Mouse (Mus musculus) forebrain, postnatal 0 days (tissue): ENCODE measurements around the gene Mpped1. TPM values are rescaled to one million over a fixed set of nuclear protein-coding genes. Genes with fewer than 3 reads are reported as not detected.

Source experiments
- ATAC-seq: fragments of 200-750 bp; cut with Nextera tagmentation; 2 replicates; pipeline ENCODE4 v1.8.0; 2017; ENCODE audit warnings: mild to moderate bottlenecking, moderate library complexity
- DNase-seq: peaks from one replicate; pipeline ENCODE4 v3.0.0-alpha.2; 2015
- H3K27ac ChIP-seq: fragments of 300-500 bp; sonication (generic); 2 replicates; pipeline ENCODE4 v1.5.1; 2014; ENCODE audit warnings: low read depth, mild to moderate bottlenecking, antibody characterized with exemption, low read length, moderate library complexity, mixed read lengths
- H3K27me3 ChIP-seq: fragments of 300-500 bp; sonication (generic); 2 replicates; pipeline ENCODE4 v1.6.1; 2014; ENCODE audit warnings: mild to moderate bottlenecking, low read length, mixed read lengths; ENCODE audit not compliant: insufficient read depth
- H3K36me3 ChIP-seq: fragments of 300-500 bp; sonication (generic); 2 replicates; pipeline ENCODE4 v1.6.1; 2014; ENCODE audit warnings: mild to moderate bottlenecking, moderate library complexity; ENCODE audit not compliant: insufficient read depth
- H3K4me1 ChIP-seq: fragments of 300-500 bp; sonication (generic); 2 replicates; pipeline ENCODE4 v1.6.1; 2014; ENCODE audit warnings: antibody characterized with exemption; ENCODE audit not compliant: insufficient read depth
- H3K4me2 ChIP-seq: fragments of 300-500 bp; sonication (generic); 2 replicates; pipeline ENCODE4 v1.6.1; 2014; ENCODE audit warnings: low read depth, mild to moderate bottlenecking, moderate library complexity
- H3K4me3 ChIP-seq: fragments of 300-500 bp; sonication (generic); 2 replicates; pipeline ENCODE4 v1.5.1; 2014; ENCODE audit warnings: low read depth, low read length, mixed read lengths
- H3K9ac ChIP-seq: fragments of 300-500 bp; sonication (generic); 2 replicates; pipeline ENCODE4 v1.6.1; 2014; ENCODE audit warnings: mild to moderate bottlenecking
- H3K9me3 ChIP-seq: fragments of 300-500 bp; sonication (generic); 2 replicates; pipeline ENCODE4 v1.6.1; 2016; ENCODE audit warnings: low read length
- CTCF ChIP-seq: sonication (generic); IDR thresholded peaks from 2 replicates; pipeline ENCODE4 v1.5.1; 2016; ENCODE audit warnings: antibody characterized with exemption, control low read depth, low read depth
- WGBS: fragments of 180-500 bp; shearing (Covaris S2); extraction: QIAGEN DNeasy Blood & Tissue Kit; methylation state at CpG from one replicate; pipeline ENCODE4 v1.1.7; 2014; 5-methylcytosine and 5-hydroxymethylcytosine counted together
- polyA plus RNA-seq: library from polyadenylated mRNA; unstranded; fragments of >200 nt; fragmentation: Nextera tagmentation; extraction: Ambion mirVana; gene quantifications from 2 replicates; pipeline ENCODE4 v1.2.1, GENCODE M21; 2015
- total RNA-seq: library from RNA; depleted of rRNA; stranded (reverse); fragments of >200 nt; gene quantifications from 2 replicates; pipeline ENCODE4 v1.2.3, GENCODE M21; 2014

Gene Mpped1
- total and polyA plus RNA-seq, 2 experiments from 2014 or later, result 227 to 352 TPM

- no peak for TF ChIP-seq CTCF
- Histone ChIP-seq H3K36me3 (peaks cover 18% of the 10 kb centered on the region), H3K27me3 (no peaks in the 10 kb centered on the region), H3K4me2 (no peak overlapping the region), H3K4me1 (peaks cover 31% of the 10 kb centered on the region), H3K27ac (peak overlapping the region; percentile 54; the same call in 1 of the 2 replicates), H3K4me3 (no peak overlapping the region), H3K9ac (no peak overlapping the region), H3K9me3 (no peaks in the 10 kb centered on the region)
- WGBS, result 46% methylated on average over 6 of the region's 6 CpGs
- ATAC-seq, result peak; percentile 10; the same call in 1 of the 2 replicates
- DNase-seq, result peak; percentile 29
Measured at GRCm38 (mm10) chr15:83832265-83832664, 53.0 kb downstream of the Mpped1 start.

DNA sequence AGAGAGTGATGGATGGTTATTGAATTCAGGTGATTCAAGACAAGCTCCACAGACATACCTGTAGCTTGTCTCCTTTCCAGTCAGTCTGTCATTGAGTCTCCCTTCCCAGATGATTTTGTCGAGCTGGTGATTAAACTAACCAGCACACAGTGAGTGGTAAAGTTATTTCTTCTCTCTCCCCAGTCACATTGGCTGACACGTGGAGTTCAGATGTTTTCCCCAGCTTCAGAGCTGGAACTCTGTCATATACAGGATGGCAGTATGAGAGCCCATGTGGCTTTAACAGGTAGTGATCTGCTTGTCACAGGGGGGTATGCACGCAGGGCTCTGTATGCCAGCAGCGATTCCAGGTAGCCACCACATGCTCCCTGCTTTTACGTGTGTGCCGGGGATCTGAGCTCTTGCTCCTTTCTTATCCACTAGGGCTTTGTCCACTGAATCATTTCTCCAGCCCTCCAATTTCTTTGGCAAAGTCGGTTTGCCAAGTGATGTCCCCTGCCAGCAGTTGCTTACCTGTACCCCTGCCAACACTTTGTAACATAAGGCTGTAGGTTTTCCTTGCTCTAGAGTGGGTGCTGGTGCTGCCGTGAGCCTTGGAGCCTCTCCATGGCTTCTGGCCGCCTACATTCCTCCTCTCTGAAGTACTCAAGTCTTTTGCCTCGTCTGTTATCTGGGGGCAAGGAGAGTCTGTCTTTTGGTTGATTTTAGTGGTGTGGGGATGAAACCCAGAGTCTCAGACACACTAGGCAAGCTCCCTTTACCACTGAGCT, 61.9 kb downstream of the Mpped1 start:
- DNase-seq (peak; percentile 46), ATAC-seq (no peak)
- H3K4me2 ChIP-seq, result no peak overlapping the region
- H3K27ac ChIP-seq, result peak overlapping the region; percentile 90
- no peak overlapping the region for H3K4me3 ChIP-seq
- H3K36me3 ChIP-seq, result peaks cover 17% of the 10 kb centered on the region
- WGBS, result 49% methylated on average over 10 of the region's 10 CpGs
- 0 out of 2 replicates have a peak overlapping the region, but pooled peaks have one; percentile 18 for H3K9ac ChIP-seq
- peaks cover 44% of the 10 kb centered on the region for H3K4me1 ChIP-seq
- TF ChIP-seq CTCF, result no peak
- H3K9me3 ChIP-seq, result no peaks in the 10 kb centered on the region
- H3K27me3 ChIP-seq, result no peaks in the 10 kb centered on the region

GRCm38 (mm10) chr15:83842419-83842818, 63.2 kb downstream of the Mpped1 start:
- peak overlapping the region; percentile 90 for H3K27ac ChIP-seq
- no peaks in the 10 kb centered on the region for H3K27me3 ChIP-seq
- ATAC-seq (no peak), DNase-seq (peak; percentile 53)
- peaks cover 55% of the 10 kb centered on the region for H3K4me1 ChIP-seq
- no peaks in the 10 kb centered on the region for H3K9me3 ChIP-seq
- H3K4me2 ChIP-seq, result no peak overlapping the region
- no peak overlapping the region for H3K9ac ChIP-seq
- TF ChIP-seq CTCF, result no peak
- WGBS, result 46% methylated on average over 12 of the region's 12 CpGs
- peaks cover 9% of the 10 kb centered on the region; the same call in 1 of the 2 replicates for H3K36me3 ChIP-seq
- no peak overlapping the region for H3K4me3 ChIP-seq

GRCm38 (mm10) chr15:83842915-83843789, 63.9 kb downstream of the Mpped1 start:
- ATAC-seq (peak; percentile 47), DNase-seq (peak; percentile 72)
- Histone ChIP-seq H3K27me3 (no peaks in the 10 kb centered on the region), H3K4me3 (no peak overlapping the region), H3K36me3 (peaks cover 6% of the 10 kb centered on the region; the same call in 1 of the 2 replicates), H3K27ac (peak overlapping the region; percentile 90), H3K9ac (peak overlapping the region; percentile 35; the same call in 1 of the 2 replicates), H3K9me3 (no peaks in the 10 kb centered on the region), H3K4me2 (peak overlapping the region; percentile 23), H3K4me1 (peaks cover 62% of the 10 kb centered on the region)
- 17% methylated on average over 22 of the region's 22 CpGs for WGBS
- TF ChIP-seq CTCF, result no peak

GRCm38 (mm10) chr15:83845734-83846133, 66.5 kb downstream of the Mpped1 start:
- peaks cover 76% of the 10 kb centered on the region for H3K4me1 ChIP-seq
- ATAC-seq, result peak; percentile 53

GRCm38 (mm10) chr15:83846592-83846991, 67.3 kb downstream of the Mpped1 start:
- no peak overlapping the region for H3K4me2 ChIP-seq
- 36% methylated on average over 8 of the region's 8 CpGs for WGBS
- no peaks in the 10 kb centered on the region for H3K27me3 ChIP-seq
- H3K4me1 ChIP-seq, result peaks cover 69% of the 10 kb centered on the region
- H3K4me3 ChIP-seq, result no peak overlapping the region
- H3K36me3 ChIP-seq, result no peaks in the 10 kb centered on the region; the same call in 1 of the 2 replicates
- ATAC-seq (no peak), DNase-seq (no peak)
- no peak for TF ChIP-seq CTCF
- no peaks in the 10 kb centered on the region for H3K9me3 ChIP-seq
- H3K9ac ChIP-seq, result no peak overlapping the region
- H3K27ac ChIP-seq, result peak overlapping the region; percentile 88

More at GRCm38 (mm10) chr15:83845734-83846133, 66.5 kb downstream of the Mpped1 start:
- Histone ChIP-seq H3K4me3 (no peak overlapping the region), H3K9me3 (no peaks in the 10 kb centered on the region), H3K4me2 (no peak overlapping the region; the same call in 1 of the 2 replicates), H3K27me3 (no peaks in the 10 kb centered on the region), H3K36me3 (peaks cover under 1% of the 10 kb centered on the region; the same call in 1 of the 2 replicates), H3K27ac (peak overlapping the region; percentile 88), H3K9ac (no peak overlapping the region)
- TF ChIP-seq CTCF, result no peak
- WGBS, result 19% methylated on average over 11 of the region's 11 CpGs
- DNase-seq, result peak; percentile 55
